Comparison of ENCODE assay signal across 9 mouse cellular contexts in genomic region chr12:83951711-83952575, GRCm38 (mm10). TPM values are rescaled to one million over a fixed set of nuclear protein-coding genes. Genes with fewer than 3 reads are reported as not detected.
DNase-seq lines count a peak whose midpoint lies in the region; ATAC-seq and TF ChIP-seq lines count a peak whose summit lies in the region.
"Had no signal": no experiment of that assay in that cellular context is flagged by ENCODE, and none has a peak within 500 bp of the region (broad histone marks: within the 10 kb centered on the region; RNA-seq: fewer than 3 reads in every experiment).

No protein-coding gene starts in this region.

- no peak for DNase-seq in lung, adult 2 months
- DNase-seq in lung, postnatal 10 days, result no peak
- no peak for DNase-seq in limb, embryonic 14.5 days (ENCODE audit: low spot score)
- no peak for DNase-seq in adrenal gland, postnatal 36 days
- DNase-seq in adrenal gland, postnatal 10 days, result no peak
- DNase-seq in spleen, adult 12 weeks (ENCODE audit: low spot score), result no peak

- H3K27ac ChIP-seq in limb, embryonic 14.5 days (replicated peaks; ENCODE audit: low read depth, low read length), result no peak overlapping the region
- no peak overlapping the region for H3K27ac ChIP-seq in olfactory bulb, adult 2 months (ENCODE audit: insufficient read depth, low read depth, low read length)

- no peak for TF ChIP-seq CTCF in lung, adult 2 months (IDR thresholded peaks at IDR 0.05; ENCODE audit: insufficient read depth, low read length)
- TF ChIP-seq CTCF in olfactory bulb, adult 2 months (IDR thresholded peaks at IDR 0.05; ENCODE audit: insufficient read depth, low read depth, low read length), result no peak

- peak overlapping the region; percentile 76 for H3K4me3 ChIP-seq in lung, adult 2 months (replicated peaks; ENCODE audit: extremely low read depth, low read depth, low read length)
- peak overlapping the region; percentile 85 for H3K4me3 ChIP-seq in erythroblast, embryonic 14.5 days (replicated peaks)
- peak overlapping the region; percentile 79 for H3K4me3 ChIP-seq in limb, embryonic 14.5 days (replicated peaks; ENCODE audit: low read length)
- H3K4me3 ChIP-seq in olfactory bulb, adult 2 months (ENCODE audit: insufficient read depth, low read depth, low read length), result peak overlapping the region; percentile 94

- H3K9me3 ChIP-seq in erythroblast, embryonic 14.5 days (ENCODE audit: control insufficient read depth, low read length), result no peaks in the 10 kb centered on the region
- no peaks in the 10 kb centered on the region for H3K9me3 ChIP-seq in limb, embryonic 14.5 days (ENCODE audit: control insufficient read depth, low read length)

- H3K4me1 ChIP-seq in lung, adult 2 months (ENCODE audit: control insufficient read depth, insufficient read depth, low read length), result peaks cover 8% of the 10 kb centered on the region; the same call in 1 of the 2 replicates
- peaks cover 62% of the 10 kb centered on the region for H3K4me1 ChIP-seq in erythroblast, embryonic 14.5 days (ENCODE audit: control insufficient read depth)
- peaks cover 21% of the 10 kb centered on the region for H3K4me1 ChIP-seq in limb, embryonic 14.5 days (ENCODE audit: control insufficient read depth, insufficient read depth, low read length)
- H3K4me1 ChIP-seq in olfactory bulb, adult 2 months (ENCODE audit: control insufficient read depth, insufficient read depth, low read length), result peaks cover 20% of the 10 kb centered on the region

- H3K4me2 ChIP-seq in limb, embryonic 14.5 days (replicated peaks; ENCODE audit: low read depth, low read length, severe bottlenecking), result peak overlapping the region; percentile 96

- ATAC-seq in limb, embryonic 14.5 days (ENCODE audit: low FRiP score, low read depth), result no peak

- 51% methylated on average over 32 of the region's 32 CpGs for WGBS in lung, adult 2 months
- 66% methylated on average over 32 of the region's 32 CpGs for WGBS in limb, embryonic 14.5 days
- 70% methylated on average over 32 of the region's 32 CpGs for WGBS in olfactory bulb, adult 2 months

- H3K36me3 ChIP-seq in erythroblast, embryonic 14.5 days (ENCODE audit: control insufficient read depth), result peaks cover 21% of the 10 kb centered on the region
- H3K36me3 ChIP-seq in limb, embryonic 14.5 days (ENCODE audit: control insufficient read depth, insufficient read depth, low read length), result peaks cover 20% of the 10 kb centered on the region; the same call in 1 of the 2 replicates

- H3K9ac ChIP-seq in limb, embryonic 14.5 days (ENCODE audit: low read depth, low read length, severe bottlenecking), result peak overlapping the region; percentile 77

- TF ChIP-seq POLR2A in lung, adult 2 months (IDR thresholded peaks at IDR 0.05; ENCODE audit: borderline replicate concordance, extremely low read depth, low read depth, low read length), result no peak
- TF ChIP-seq POLR2A in limb, embryonic 14.5 days (IDR thresholded peaks at IDR 0.05; ENCODE audit: borderline replicate concordance, extremely low read depth, insufficient read depth, insufficient read length), result no peak
- TF ChIP-seq POLR2A in olfactory bulb, adult 2 months (IDR thresholded peaks at IDR 0.05; ENCODE audit: insufficient read depth, low read depth, low read length), result no peak

- H3K27me3 ChIP-seq in erythroblast, embryonic 14.5 days (ENCODE audit: control insufficient read depth), result 0 out of 2 replicates have a peak, but pooled peaks cover 3% of the 10 kb centered on the region
- no peaks in the 10 kb centered on the region for H3K27me3 ChIP-seq in limb, embryonic 14.5 days (ENCODE audit: control insufficient read depth, insufficient read depth, low read length)

RNA-seq across cellular contexts. Expression of gene Riox1, which starts 1.5 kb away (rescaled TPM):
- 19.1 and 29.8 TPM in 2 replicates for polyA plus RNA-seq in lung, adult 2 months (2012; rRNA removed)
- polyA plus RNA-seq in erythroblast, embryonic 14.5 days (2012), result 0.49 and 0.98 TPM in 2 replicates
- polyA plus RNA-seq in limb, embryonic 14.5 days (2012; rRNA removed), result 15.8 and 18.4 TPM in 2 replicates
- polyA plus RNA-seq in limb, embryonic 14.5 days (2014; fragmentation: Nextera tagmentation; extraction: Ambion mirVana), result 13.1 and 13.9 TPM in 2 replicates
- not detected in 2 replicates for polyA plus RNA-seq in olfactory bulb, adult 2 months (2012; ENCODE audit: insufficient read depth, insufficient read length, low replicate concordance, missing spikeins)
- total RNA-seq in adrenal gland, postnatal 36 days (2021), result 10 to 100 TPM; 15.4 to 17.3 TPM
- 10 to 100 TPM; 12.1 to 17.8 TPM for total RNA-seq in adrenal gland, postnatal 10 days (2021)

RNA-seq across cellular contexts. Expression of gene Numb, which starts 30.2 kb away (rescaled TPM):
- polyA plus RNA-seq in lung, adult 2 months (2012; rRNA removed), result 155 and 165 TPM in 2 replicates
- 0.85 and 0.86 TPM in 2 replicates for polyA plus RNA-seq in erythroblast, embryonic 14.5 days (2012)
- 53.8 and 72.4 TPM in 2 replicates for polyA plus RNA-seq in limb, embryonic 14.5 days (2012; rRNA removed)
- 31.3 and 33.2 TPM in 2 replicates for polyA plus RNA-seq in limb, embryonic 14.5 days (2014; fragmentation: Nextera tagmentation; extraction: Ambion mirVana)
- not detected in 2 replicates for polyA plus RNA-seq in olfactory bulb, adult 2 months (2012; ENCODE audit: insufficient read depth, insufficient read length, low replicate concordance, missing spikeins)
- total RNA-seq in adrenal gland, postnatal 36 days (2021), result 10 to 100 TPM; 46.2 to 49.9 TPM
- total RNA-seq in adrenal gland, postnatal 10 days (2021), result 10 to 100 TPM; 44.4 to 51.7 TPM

RNA-seq across cellular contexts. Expression of gene Heatr4, which starts 32.7 kb away (rescaled TPM):
- polyA plus RNA-seq in lung, adult 2 months (2012; rRNA removed), result 0.05 TPM in 1 of 2 replicates, not detected in the other
- polyA plus RNA-seq in erythroblast, embryonic 14.5 days (2012), result not detected in 2 replicates
- 0.03 TPM in 1 of 2 replicates, not detected in the other for polyA plus RNA-seq in limb, embryonic 14.5 days (2012; rRNA removed)
- polyA plus RNA-seq in limb, embryonic 14.5 days (2014; fragmentation: Nextera tagmentation; extraction: Ambion mirVana), result not detected in 2 replicates
- not detected in 2 replicates for polyA plus RNA-seq in olfactory bulb, adult 2 months (2012; ENCODE audit: insufficient read depth, insufficient read length, low replicate concordance, missing spikeins)
- not detected for total RNA-seq in adrenal gland, postnatal 36 days (2021)
- total RNA-seq in adrenal gland, postnatal 10 days (2021), result not detected
- total RNA-seq: hematopoietic stem cell, adult 5-6 weeks had no signal

RNA-seq across cellular contexts. Expression of gene Acot2, which starts 35.7 kb away (rescaled TPM):
- 18.4 and 20.3 TPM in 2 replicates for polyA plus RNA-seq in lung, adult 2 months (2012; rRNA removed)
- polyA plus RNA-seq in erythroblast, embryonic 14.5 days (2012), result 0.05 TPM in 1 of 2 replicates, not detected in the other
- polyA plus RNA-seq in limb, embryonic 14.5 days (2012; rRNA removed), result 6.8 and 7.1 TPM in 2 replicates
- polyA plus RNA-seq in limb, embryonic 14.5 days (2014; fragmentation: Nextera tagmentation; extraction: Ambion mirVana), result 15.6 TPM in 2 replicates
- polyA plus RNA-seq in olfactory bulb, adult 2 months (2012; ENCODE audit: insufficient read depth, insufficient read length, low replicate concordance, missing spikeins), result not detected in 2 replicates
- 10 to 100 TPM; 22.0 to 26.7 TPM for total RNA-seq in adrenal gland, postnatal 36 days (2021)
- total RNA-seq in adrenal gland, postnatal 10 days (2021), result 10 to 100 TPM; 52.7 to 57.5 TPM

RNA-seq across cellular contexts. Expression of gene Acot1, which starts 57.3 kb away (rescaled TPM):
- polyA plus RNA-seq in lung, adult 2 months (2012; rRNA removed), result 28.8 and 29.2 TPM in 2 replicates
- polyA plus RNA-seq in erythroblast, embryonic 14.5 days (2012), result 0.01 and 0.05 TPM in 2 replicates
- polyA plus RNA-seq in limb, embryonic 14.5 days (2012; rRNA removed), result 27.8 and 30.7 TPM in 2 replicates
- polyA plus RNA-seq in limb, embryonic 14.5 days (2014; fragmentation: Nextera tagmentation; extraction: Ambion mirVana), result 54.2 and 56.5 TPM in 2 replicates
- polyA plus RNA-seq in olfactory bulb, adult 2 months (2012; ENCODE audit: insufficient read depth, insufficient read length, low replicate concordance, missing spikeins), result not detected in 2 replicates
- total RNA-seq in adrenal gland, postnatal 36 days (2021), result 10 to 100 TPM in 1 of 2 experiments, 1 to 10 TPM in 1; 5.0 to 22.7 TPM
- total RNA-seq in adrenal gland, postnatal 10 days (2021), result 10 to 100 TPM; 19.9 to 20.0 TPM
